3 mouse cellular contexts compared by ENCODE assay signal in genomic region chr7:63644002-63644401, GRCm38 (mm10).
"Had no signal": no experiment of that assay in that cellular context is flagged by ENCODE, and none has a peak within 500 bp of the region (broad histone marks: within the 10 kb centered on the region; RNA-seq: fewer than 3 reads in every experiment).

No protein-coding gene starts in this region.

- H3K36me3 ChIP-seq: neural tube, embryonic 13.5 days; neural tube, embryonic 15.5 days; stomach, embryonic 15.5 days had no signal

- H3K4me3 ChIP-seq: neural tube, embryonic 13.5 days; neural tube, embryonic 15.5 days; stomach, embryonic 15.5 days had no signal

- H3K4me2 ChIP-seq: neural tube, embryonic 13.5 days; neural tube, embryonic 15.5 days; stomach, embryonic 15.5 days had no signal

- H3K27me3 ChIP-seq: neural tube, embryonic 13.5 days; neural tube, embryonic 15.5 days; stomach, embryonic 15.5 days had no signal
